Mouse (Mus musculus): ENCODE measurements around the gene Prokr1.
"Not testable (repeated sequence)": the region's sequence is repeated elsewhere in the genome, so short reads cannot be mapped to it uniquely, and the experiment has no call there.

Gene Prokr1

GRCm38 (mm10) chr6:87571863-87572262, 18.7 kb downstream of the Prokr1 start:
- DNase-seq (ENCODE audit: low spot score) = not testable (repeated sequence)

GRCm38 (mm10) chr6:87567686-87568593, 22.6 kb downstream of the Prokr1 start:
- no peak for DNase-seq (ENCODE audit: low spot score)

GRCm38 (mm10) chr6:87565166-87565565, 25.4 kb downstream of the Prokr1 start:
- DNase-seq (ENCODE audit: low spot score) = no peak

GRCm38 (mm10) chr6:87564356-87564755, 26.2 kb downstream of the Prokr1 start:
- DNase-seq (ENCODE audit: low spot score) = no peak

- DNase-seq (ENCODE audit: low spot score) = no peak
Measured at GRCm38 (mm10) chr6:87553724-87554123, 36.8 kb downstream of the Prokr1 start.

- peak; percentile 20 for DNase-seq (ENCODE audit: low spot score)
Measured at GRCm38 (mm10) chr6:87552054-87552807, 38.3 kb downstream of the Prokr1 start.

GRCm38 (mm10) chr6:87547836-87548235, 42.7 kb downstream of the Prokr1 start:
- DNase-seq (ENCODE audit: low spot score) = no peak

GRCm38 (mm10) chr6:87547431-87547830, 43.1 kb downstream of the Prokr1 start:
- no peak for DNase-seq (ENCODE audit: low spot score)

- DNase-seq (ENCODE audit: low spot score) = no peak
Measured at GRCm38 (mm10) chr6:87545331-87546217, 45.0 kb downstream of the Prokr1 start.

- no peak for DNase-seq (ENCODE audit: low spot score)
Measured at GRCm38 (mm10) chr6:87542027-87542426, 48.5 kb downstream of the Prokr1 start.

GRCm38 (mm10) chr6:87541171-87541571, 49.4 kb downstream of the Prokr1 start:
- no peak for DNase-seq (ENCODE audit: low spot score)

- DNase-seq (ENCODE audit: low spot score) = no peak
Measured at GRCm38 (mm10) chr6:87538376-87539270, 51.9 kb downstream of the Prokr1 start.

GRCm38 (mm10) chr6:87537678-87538077, 52.9 kb downstream of the Prokr1 start:
- DNase-seq (ENCODE audit: low spot score) = no peak

- DNase-seq (ENCODE audit: low spot score) = no peak
Measured at GRCm38 (mm10) chr6:87536270-87536669, 54.3 kb downstream of the Prokr1 start.

- DNase-seq (ENCODE audit: low spot score) = no peak
Measured at GRCm38 (mm10) chr6:87535651-87536050, 54.9 kb downstream of the Prokr1 start.

- DNase-seq (ENCODE audit: low spot score) = no peak
Measured at GRCm38 (mm10) chr6:87534855-87535575, 55.5 kb downstream of the Prokr1 start.

GRCm38 (mm10) chr6:87532953-87533710, 57.4 kb downstream of the Prokr1 start, which contains the start of gene Arhgap25:
Gene Arhgap25 (minus strand): TSS chr6:87533259.
- no peak for DNase-seq (ENCODE audit: low spot score)

- DNase-seq (ENCODE audit: low spot score) = no peak
Measured at GRCm38 (mm10) chr6:87531456-87532015, 59.0 kb downstream of the Prokr1 start.

- no peak for DNase-seq (ENCODE audit: low spot score)
Measured at GRCm38 (mm10) chr6:87530386-87530785, 60.2 kb downstream of the Prokr1 start.
